Mouse (Mus musculus): ENCODE measurements around the gene Adamtsl3. TPM values are rescaled to one million over a fixed set of nuclear protein-coding genes. Genes with fewer than 3 reads are reported as not detected.

Gene Adamtsl3
- polyA plus RNA-seq, 1 experiment, result 1.1 TPM

DNA sequence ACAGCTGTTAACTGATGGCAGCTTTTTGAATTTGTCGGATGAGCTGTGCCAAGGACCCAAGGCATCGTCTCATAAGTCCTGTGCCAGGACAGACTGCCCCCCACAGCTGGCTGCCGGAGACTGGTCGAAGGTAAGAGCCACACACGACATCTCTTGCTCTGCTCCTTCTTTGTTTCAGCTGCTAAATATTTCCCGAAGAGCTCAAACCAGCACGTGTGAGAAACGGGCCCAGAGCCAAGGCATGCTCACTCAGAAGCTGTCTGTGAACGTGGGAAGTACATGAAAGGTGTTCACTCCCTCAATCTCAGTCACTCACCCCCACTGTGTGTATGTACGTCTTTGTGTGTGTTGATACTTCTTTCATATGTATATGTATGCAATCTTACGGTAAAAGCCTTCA lies 221.6 kb downstream of the Adamtsl3 start:
- Histone ChIP-seq H3K4me3 (ENCODE audit: insufficient read depth, low read length) (no peak overlapping the region), H3K27ac (ENCODE audit: insufficient read depth, low read length) (no peak overlapping the region), H3K4me1 (ENCODE audit: control insufficient read depth, insufficient read depth, low read length) (no peaks in the 10 kb centered on the region)
- TF ChIP-seq CTCF (IDR thresholded peaks at IDR 0.05; ENCODE audit: extremely low read depth, insufficient read depth, low read length), result no peak

DNA sequence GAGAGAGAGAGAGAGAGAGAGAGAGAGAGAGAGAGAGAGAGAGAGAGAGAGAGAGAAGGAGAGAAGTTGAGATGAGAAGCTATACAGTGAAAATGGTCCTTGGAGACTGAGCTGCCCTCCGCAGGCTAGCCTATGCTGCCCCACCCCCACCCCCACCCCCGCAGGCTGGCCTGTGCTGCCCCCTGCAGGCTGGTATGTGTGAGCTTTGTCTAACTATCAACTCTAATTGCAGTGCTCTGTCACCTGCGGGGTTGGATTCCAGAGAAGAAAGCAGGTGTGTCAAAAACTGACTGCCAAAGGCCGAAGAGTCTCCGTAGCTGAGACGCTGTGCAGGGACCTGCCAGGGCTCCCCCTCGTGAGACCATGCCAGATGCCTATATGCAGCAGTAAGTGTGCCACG lies 231.2 kb downstream of the Adamtsl3 start:
- H3K27ac ChIP-seq (ENCODE audit: insufficient read depth, low read length), result no peak overlapping the region
- no peaks in the 10 kb centered on the region for H3K4me1 ChIP-seq (ENCODE audit: control insufficient read depth, insufficient read depth, low read length)
- TF ChIP-seq POLR2A (IDR thresholded peaks at IDR 0.05; ENCODE audit: extremely low read depth, insufficient read depth, low read length) (no peak), CTCF (IDR thresholded peaks at IDR 0.05; ENCODE audit: extremely low read depth, insufficient read depth, low read length) (no peak)
- no peak overlapping the region for H3K4me3 ChIP-seq (ENCODE audit: insufficient read depth, low read length)

GRCm38 (mm10) chr7:82567811-82568210 lies 232.3 kb downstream of the Adamtsl3 start:
- Histone ChIP-seq H3K27ac (ENCODE audit: insufficient read depth, low read length) (no peak overlapping the region), H3K4me3 (ENCODE audit: insufficient read depth, low read length) (no peak overlapping the region), H3K4me1 (ENCODE audit: control insufficient read depth, insufficient read depth, low read length) (no peaks in the 10 kb centered on the region)
- TF ChIP-seq POLR2A (IDR thresholded peaks at IDR 0.05; ENCODE audit: extremely low read depth, insufficient read depth, low read length) (no peak), CTCF (IDR thresholded peaks at IDR 0.05; ENCODE audit: extremely low read depth, insufficient read depth, low read length) (no peak)

DNA sequence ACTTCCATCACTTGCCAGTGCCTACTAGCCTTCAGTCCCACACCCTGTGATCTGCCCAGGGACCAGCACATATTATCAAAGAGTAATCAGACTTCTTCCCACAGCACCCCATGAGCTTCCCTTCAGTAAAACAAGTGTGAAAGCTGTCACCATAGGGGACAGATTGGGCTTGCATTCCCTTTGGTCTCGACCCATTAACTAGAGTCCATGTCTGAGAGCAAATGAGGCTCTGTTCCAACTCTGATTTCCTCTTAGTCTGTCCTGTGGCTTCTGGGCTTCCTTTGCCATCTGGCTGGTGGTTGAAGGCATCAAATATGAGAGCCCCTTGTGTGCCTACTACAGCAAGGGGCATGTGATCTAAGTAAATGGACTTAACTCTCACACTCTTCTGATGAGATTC lies 237.5 kb downstream of the Adamtsl3 start:
- Histone ChIP-seq H3K27ac (ENCODE audit: insufficient read depth, low read length) (no peak overlapping the region), H3K4me1 (ENCODE audit: control insufficient read depth, insufficient read depth, low read length) (no peaks in the 10 kb centered on the region), H3K4me3 (ENCODE audit: insufficient read depth, low read length) (no peak overlapping the region)
- TF ChIP-seq CTCF (IDR thresholded peaks at IDR 0.05; ENCODE audit: extremely low read depth, insufficient read depth, low read length) (no peak), POLR2A (IDR thresholded peaks at IDR 0.05; ENCODE audit: extremely low read depth, insufficient read depth, low read length) (no peak)

DNA sequence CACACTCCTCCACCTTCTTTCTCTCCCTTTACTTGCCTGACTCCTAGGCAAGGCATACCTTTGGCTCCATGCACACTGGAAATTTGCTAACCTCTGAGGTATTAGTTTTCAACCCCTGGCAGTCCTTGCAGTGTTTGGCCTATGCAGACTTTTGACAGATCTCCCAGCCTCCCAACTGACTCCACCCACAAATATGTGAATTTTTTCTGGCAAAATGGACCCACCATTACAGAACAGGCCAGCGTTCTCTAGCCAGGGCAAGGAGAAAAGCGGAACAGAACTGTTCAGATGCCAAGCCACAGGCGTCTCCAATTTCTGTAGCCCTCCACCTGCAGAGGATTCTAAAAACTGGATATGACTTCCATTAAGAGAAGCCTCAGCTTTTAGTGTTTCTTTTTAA lies 244.5 kb downstream of the Adamtsl3 start:
- Histone ChIP-seq H3K4me1 (ENCODE audit: control insufficient read depth, insufficient read depth, low read length) (no peaks in the 10 kb centered on the region), H3K4me3 (ENCODE audit: insufficient read depth, low read length) (no peak overlapping the region), H3K27ac (ENCODE audit: insufficient read depth, low read length) (no peak overlapping the region)
- TF ChIP-seq POLR2A (IDR thresholded peaks at IDR 0.05; ENCODE audit: extremely low read depth, insufficient read depth, low read length) (no peak), CTCF (IDR thresholded peaks at IDR 0.05; ENCODE audit: extremely low read depth, insufficient read depth, low read length) (no peak)

GRCm38 (mm10) chr7:82581802-82582201 lies 246.3 kb downstream of the Adamtsl3 start:
- no peaks in the 10 kb centered on the region for H3K4me1 ChIP-seq (ENCODE audit: control insufficient read depth, insufficient read depth, low read length)
- TF ChIP-seq CTCF (IDR thresholded peaks at IDR 0.05; ENCODE audit: extremely low read depth, insufficient read depth, low read length) (no peak), POLR2A (IDR thresholded peaks at IDR 0.05; ENCODE audit: extremely low read depth, insufficient read depth, low read length) (no peak)
- H3K4me3 ChIP-seq (ENCODE audit: insufficient read depth, low read length), result no peak overlapping the region
- H3K27ac ChIP-seq (ENCODE audit: insufficient read depth, low read length), result no peak overlapping the region

DNA sequence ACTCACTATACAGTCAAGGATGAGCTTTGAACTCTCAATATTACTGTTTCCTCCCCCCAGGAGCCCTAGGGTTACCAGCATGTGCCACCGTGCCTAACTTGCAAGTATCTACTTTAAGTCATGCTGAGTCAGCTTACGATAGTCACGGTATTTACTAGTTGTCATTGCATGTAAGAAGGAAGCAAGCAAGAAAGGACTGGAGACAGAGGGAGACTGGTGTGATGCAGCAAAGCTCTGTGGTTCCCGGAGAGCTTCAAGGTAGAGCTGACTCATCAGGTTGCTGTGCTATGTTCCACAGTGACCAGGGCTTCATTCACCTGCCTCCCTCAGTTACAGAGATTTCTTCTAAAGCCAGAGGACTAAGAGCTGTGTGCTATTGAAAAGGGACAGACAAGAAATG lies 247.0 kb downstream of the Adamtsl3 start:
- H3K27ac ChIP-seq (ENCODE audit: insufficient read depth, low read length), result no peak overlapping the region
- no peaks in the 10 kb centered on the region for H3K4me1 ChIP-seq (ENCODE audit: control insufficient read depth, insufficient read depth, low read length)
- no peak overlapping the region for H3K4me3 ChIP-seq (ENCODE audit: insufficient read depth, low read length)
- TF ChIP-seq CTCF (IDR thresholded peaks at IDR 0.05; ENCODE audit: extremely low read depth, insufficient read depth, low read length) (no peak), POLR2A (IDR thresholded peaks at IDR 0.05; ENCODE audit: extremely low read depth, insufficient read depth, low read length) (no peak)

DNA sequence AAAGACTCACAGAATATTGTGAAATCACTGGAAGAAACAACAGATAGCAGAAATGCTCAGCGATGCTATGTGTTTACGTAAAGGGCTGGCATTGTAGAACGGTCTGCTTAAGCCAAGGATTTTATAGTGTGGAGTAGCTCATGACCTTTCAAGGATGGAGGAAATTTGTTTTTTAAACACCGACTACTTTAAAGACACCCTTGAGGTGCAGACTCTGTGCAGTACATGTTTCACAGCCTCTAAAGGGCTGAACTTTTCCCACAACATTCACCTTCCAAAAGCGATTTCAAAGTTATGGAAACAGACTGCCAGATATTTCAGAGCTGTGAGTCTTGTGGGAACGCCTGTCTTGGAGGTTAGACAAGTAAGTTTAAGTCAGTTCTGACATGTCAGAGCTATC lies 255.4 kb downstream of the Adamtsl3 start:
- Histone ChIP-seq H3K4me3 (ENCODE audit: insufficient read depth, low read length) (no peak overlapping the region), H3K27ac (ENCODE audit: insufficient read depth, low read length) (no peak overlapping the region), H3K4me1 (ENCODE audit: control insufficient read depth, insufficient read depth, low read length) (no peaks in the 10 kb centered on the region)
- TF ChIP-seq CTCF (IDR thresholded peaks at IDR 0.05; ENCODE audit: extremely low read depth, insufficient read depth, low read length) (no peak), POLR2A (IDR thresholded peaks at IDR 0.05; ENCODE audit: extremely low read depth, insufficient read depth, low read length) (no peak)

DNA sequence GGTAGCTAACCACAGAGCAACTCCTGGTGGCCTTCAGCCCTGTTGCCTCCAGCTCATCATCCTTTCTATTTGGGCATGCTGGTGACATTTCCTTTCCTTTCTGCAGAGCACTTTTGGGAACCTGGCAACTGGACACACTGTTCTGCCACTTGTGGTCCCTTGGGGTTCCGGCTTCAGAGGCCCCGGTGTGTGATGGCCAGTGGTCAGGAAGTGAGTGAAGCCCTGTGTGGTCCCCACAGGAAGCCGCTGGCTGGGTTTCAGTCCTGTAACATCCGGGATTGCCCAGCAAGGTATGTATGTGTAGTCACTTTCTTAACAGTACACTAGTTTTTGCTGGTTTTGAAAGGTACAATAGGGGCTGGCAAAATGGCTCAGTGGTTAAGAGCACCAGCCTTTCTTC lies 266.5 kb downstream of the Adamtsl3 start:
- no peak overlapping the region for H3K4me3 ChIP-seq (ENCODE audit: insufficient read depth, low read length)
- H3K27ac ChIP-seq (ENCODE audit: insufficient read depth, low read length), result no peak overlapping the region
- H3K4me1 ChIP-seq (ENCODE audit: control insufficient read depth, insufficient read depth, low read length), result no peaks in the 10 kb centered on the region
- TF ChIP-seq CTCF (IDR thresholded peaks at IDR 0.05; ENCODE audit: extremely low read depth, insufficient read depth, low read length), result no peak
- no peak for TF ChIP-seq POLR2A (IDR thresholded peaks at IDR 0.05; ENCODE audit: extremely low read depth, insufficient read depth, low read length)

DNA sequence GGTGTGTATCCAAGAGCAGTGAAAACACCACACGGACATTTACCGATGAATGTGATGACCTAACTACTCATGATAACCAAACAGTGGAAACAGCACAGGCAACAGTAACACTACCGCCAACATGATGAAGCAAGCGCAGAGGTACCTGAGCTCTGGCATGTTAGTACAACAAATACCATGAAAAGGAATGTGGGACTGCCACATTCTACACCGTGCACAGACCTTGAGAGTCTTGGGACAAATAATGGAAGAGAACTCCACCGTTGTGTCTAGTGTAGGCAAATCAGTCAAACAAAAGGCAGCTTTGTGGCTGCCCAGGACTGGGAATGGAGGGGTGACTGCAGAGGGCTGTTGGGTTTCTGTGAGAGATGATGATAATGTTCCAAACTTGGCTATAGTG lies 269.9 kb downstream of the Adamtsl3 start:
- no peak overlapping the region for H3K27ac ChIP-seq (ENCODE audit: insufficient read depth, low read length)
- TF ChIP-seq POLR2A (IDR thresholded peaks at IDR 0.05; ENCODE audit: extremely low read depth, insufficient read depth, low read length), result no peak
- no peak for TF ChIP-seq CTCF (IDR thresholded peaks at IDR 0.05; ENCODE audit: extremely low read depth, insufficient read depth, low read length)
- no peak overlapping the region for H3K4me3 ChIP-seq (ENCODE audit: insufficient read depth, low read length)
- no peaks in the 10 kb centered on the region for H3K4me1 ChIP-seq (ENCODE audit: control insufficient read depth, insufficient read depth, low read length)

DNA sequence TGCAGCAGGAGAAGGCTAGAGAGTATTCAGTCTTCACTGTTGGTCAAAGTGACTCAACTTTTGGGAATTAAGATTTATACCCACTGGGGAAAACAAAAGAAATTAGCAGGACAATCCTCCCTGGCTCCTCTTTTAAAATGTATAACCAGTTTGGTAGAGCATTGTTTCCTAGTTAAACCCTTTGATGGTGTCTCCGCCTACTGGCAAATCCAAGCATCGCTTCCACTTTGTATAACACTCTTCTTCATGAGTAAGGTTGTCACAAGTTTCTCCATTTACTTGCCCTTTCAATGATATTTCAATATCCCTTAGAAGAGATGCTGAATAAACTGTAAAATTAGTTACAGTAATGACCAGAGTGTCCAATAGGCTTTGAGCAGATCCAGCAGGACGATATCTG lies 274.1 kb downstream of the Adamtsl3 start:
- Histone ChIP-seq H3K4me1 (ENCODE audit: control insufficient read depth, insufficient read depth, low read length) (no peaks in the 10 kb centered on the region), H3K27ac (ENCODE audit: insufficient read depth, low read length) (no peak overlapping the region), H3K4me3 (ENCODE audit: insufficient read depth, low read length) (no peak overlapping the region)
- TF ChIP-seq POLR2A (IDR thresholded peaks at IDR 0.05; ENCODE audit: extremely low read depth, insufficient read depth, low read length), result no peak
- no peak for TF ChIP-seq CTCF (IDR thresholded peaks at IDR 0.05; ENCODE audit: extremely low read depth, insufficient read depth, low read length)

Data from cortical plate, adult 2 months (tissue).